Comparison of ENCODE assay signal across 8 mouse cellular contexts in genomic region chr5:125348487-125348886, GRCm38 (mm10). TPM values are rescaled to one million over a fixed set of nuclear protein-coding genes. Genes with fewer than 3 reads are reported as not detected.
DNase-seq lines count a peak whose midpoint lies in the region; ATAC-seq and TF ChIP-seq lines count a peak whose summit lies in the region.

No protein-coding gene starts in this region.

- no peaks in the 10 kb centered on the region for H3K27me3 ChIP-seq in kidney, adult 2 months (replicated peaks; ENCODE audit: control insufficient read depth, insufficient read depth, low read length)
- no peaks in the 10 kb centered on the region for H3K27me3 ChIP-seq in splenic B cell, adult 2 months (ENCODE audit: control insufficient read depth, insufficient read depth, low read length, poor library complexity, severe bottlenecking)

- DNase-seq in CD4-positive, CD25-positive, alpha-beta regulatory T cell, adult 2 months (ENCODE audit: low read depth, low spot score): peak; percentile 67
- peak; percentile 60 for DNase-seq in ovary, postnatal 36 days (ENCODE audit: low spot score)
- DNase-seq in ovary, adult 18-20 months (ENCODE audit: low spot score): no peak
- DNase-seq in kidney, adult 2 months: peak; percentile 65
- DNase-seq in lung, adult 18-20 months: peak; percentile 54 to 58
- DNase-seq in splenic B cell, adult 2 months (ENCODE audit: low read depth, low spot score): peak; percentile 65

- ATAC-seq in CD4-positive, CD25-positive, alpha-beta regulatory T cell, adult 4 months: no peak
- peak; percentile 62 for ATAC-seq in common myeloid progenitor, adult 5-6 weeks (replicated peaks; ENCODE audit: low read depth, poor library complexity, severe bottlenecking)

- no peak for TF ChIP-seq POLR2A in kidney, adult 2 months (IDR thresholded peaks at IDR 0.05; ENCODE audit: low read depth, low read length)

- H3K36me3 ChIP-seq in kidney, adult 2 months (ENCODE audit: control insufficient read depth, insufficient read depth, low read length): no peaks in the 10 kb centered on the region
- H3K36me3 ChIP-seq in splenic B cell, adult 2 months (ENCODE audit: control insufficient read depth, insufficient read depth, low read length, poor library complexity, severe bottlenecking): no peaks in the 10 kb centered on the region; the same call in 1 of the 2 replicates

- H3K4me3 ChIP-seq in kidney, adult 2 months (ENCODE audit: insufficient read depth, low read depth, low read length): no peak overlapping the region

- H3K27ac ChIP-seq in kidney, adult 2 months (ENCODE audit: insufficient read depth, low read depth, low read length): no peak overlapping the region

- H3K4me1 ChIP-seq in kidney, adult 2 months (ENCODE audit: control insufficient read depth, insufficient read depth, low read length): no peaks in the 10 kb centered on the region

- 48% methylated on average over 8 of the region's 8 CpGs for WGBS in kidney, adult 2 months

- peak; percentile 74 for TF ChIP-seq CTCF in kidney, adult 2 months (conservative IDR thresholded peaks at IDR 0.05; ENCODE audit: insufficient read depth, insufficient read length, low read depth, low read length)

RNA-seq across cellular contexts. Expression of gene Scarb1, which starts 7.6 kb away (rescaled TPM):
- 10 to 100 TPM in 1 of 2 experiments, 1 to 10 TPM in 1; 5.9 to 11.6 TPM for polyA plus RNA-seq in CD4-positive, CD25-positive, alpha-beta regulatory T cell, adult 4 months (2017; shearing (Covaris generic))
- total RNA-seq in common myeloid progenitor, adult 5-6 weeks (2017): 34.5 and 51.2 TPM in 2 replicates
- 35.5 and 42.8 TPM in 2 replicates for polyA plus RNA-seq in kidney, adult 2 months (2012; rRNA removed)

RNA-seq across cellular contexts. Expression of gene Gm10382, which starts 40.6 kb away (rescaled TPM):
- polyA plus RNA-seq in CD4-positive, CD25-positive, alpha-beta regulatory T cell, adult 4 months (2017; shearing (Covaris generic)): 1 to 10 TPM in 1 of 2 experiments, under 1 TPM in 1; 0.70 to 1.0 TPM
- total RNA-seq in common myeloid progenitor, adult 5-6 weeks (2017): 1.2 TPM in 1 of 2 replicates, not detected in the other
- polyA plus RNA-seq in kidney, adult 2 months (2012; rRNA removed): 0.33 and 0.58 TPM in 2 replicates

RNA-seq across cellular contexts. Expression of gene Ubc, which starts 41.5 kb away (rescaled TPM):
- 1,000 to 10,000 TPM in 1 of 2 experiments, 100 to 1,000 TPM in 1; 954 to 1,216 TPM for polyA plus RNA-seq in CD4-positive, CD25-positive, alpha-beta regulatory T cell, adult 4 months (2017; shearing (Covaris generic))
- 252 and 273 TPM in 2 replicates for total RNA-seq in common myeloid progenitor, adult 5-6 weeks (2017)
- polyA plus RNA-seq in kidney, adult 2 months (2012; rRNA removed): 1,123 and 1,352 TPM in 2 replicates
